Mouse (Mus musculus): ENCODE data around the gene Btg1-ps1. TPM values are rescaled to one million over a fixed set of nuclear protein-coding genes. Genes with fewer than 3 reads are reported as not detected.
"Not testable (repeated sequence)": the region's sequence is repeated elsewhere in the genome, so short reads cannot be mapped to it uniquely, and the experiment has no call there.

Gene Btg1-ps1
- not detected in 2 replicates for polyA plus RNA-seq (2015; fragmentation: Nextera tagmentation; extraction: Ambion mirVana)

DNA sequence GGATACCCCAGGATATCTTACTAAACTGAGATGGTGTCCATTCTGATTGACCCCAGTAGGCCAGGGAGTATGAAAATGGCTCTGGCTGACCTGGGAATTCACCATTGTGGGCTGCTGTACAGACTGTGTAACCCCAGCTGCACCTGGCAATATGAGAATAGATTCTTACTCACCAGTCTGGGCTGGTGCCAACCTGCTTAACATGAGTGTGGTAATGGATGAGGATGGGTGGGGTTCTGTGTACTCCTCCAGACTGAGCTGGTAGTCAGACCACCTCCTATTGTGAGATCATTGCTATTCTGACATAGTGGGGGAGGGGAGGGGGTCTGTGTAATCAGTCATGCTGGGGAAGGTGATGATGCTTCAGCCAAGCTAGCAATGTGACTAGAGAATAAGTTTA is at the start of gene Btg1-ps1:
Btg1-ps1 (minus strand) TSS at position 219 of the 400 bp plus-strand sequence.
- not testable (repeated sequence) for ATAC-seq (ENCODE audit: insufficient number of reproducible peaks, low FRiP score, low TSS enrichment, low read depth); H3K9ac ChIP-seq; H3K27me3 ChIP-seq; H3K36me3 ChIP-seq; H3K4me3 ChIP-seq (replicated peaks); H3K4me2 ChIP-seq (replicated peaks); H3K27ac ChIP-seq (replicated peaks); H3K9me3 ChIP-seq (replicated peaks); H3K4me1 ChIP-seq

- 85% methylated on average over 11 of the region's 11 CpGs for WGBS
- Histone ChIP-seq H3K9ac (no peak within 1 kb of the TSS), H3K27ac (replicated peaks) (no peak within 1 kb of the TSS), H3K4me3 (replicated peaks) (no peak within 1 kb of the TSS), H3K9me3 (replicated peaks) (no peaks in the 10 kb centered on the region), H3K4me2 (replicated peaks) (no peak within 1 kb of the TSS), H3K4me1 (no peaks in the 10 kb centered on the region), H3K27me3 (no peaks in the 10 kb centered on the region), H3K36me3 (no peaks in the 10 kb centered on the region)
- ATAC-seq (ENCODE audit: insufficient number of reproducible peaks, low FRiP score, low TSS enrichment, low read depth) = no peak
Observed at GRCm38 (mm10) chrX:38066175-38066574, 47.6 kb upstream of the Btg1-ps1 start, which contains the start of gene Rhox10. Gene Rhox10 (plus strand): TSS chrX:38066475.

- WGBS = 0% methylated on average over 1 of the region's 1 CpGs
- no peaks in the 10 kb centered on the region for H3K9me3 ChIP-seq (replicated peaks)
Observed at GRCm38 (mm10) chrX:38061544-38061943, 42.9 kb upstream of the Btg1-ps1 start.

GRCm38 (mm10) chrX:38043014-38043413 is 24.4 kb upstream of the Btg1-ps1 start, which contains the start of gene Btg1-ps2:
Gene Btg1-ps2 (minus strand): TSS chrX:38043114.
- not testable (repeated sequence) for H3K9ac ChIP-seq; H3K4me3 ChIP-seq (replicated peaks); H3K27me3 ChIP-seq; H3K4me1 ChIP-seq; H3K9me3 ChIP-seq (replicated peaks); H3K36me3 ChIP-seq; H3K4me2 ChIP-seq (replicated peaks); H3K27ac ChIP-seq (replicated peaks); ATAC-seq (ENCODE audit: insufficient number of reproducible peaks, low FRiP score, low TSS enrichment, low read depth)

More at GRCm38 (mm10) chrX:38061544-38061943, 42.9 kb upstream of the Btg1-ps1 start:
- Histone ChIP-seq H3K4me2 (replicated peaks) (no peak overlapping the region), H3K36me3 (no peaks in the 10 kb centered on the region), H3K4me1 (no peaks in the 10 kb centered on the region), H3K9ac (no peak overlapping the region), H3K27me3 (no peaks in the 10 kb centered on the region), H3K27ac (replicated peaks) (no peak overlapping the region), H3K4me3 (replicated peaks) (no peak overlapping the region)
- no peak for ATAC-seq (ENCODE audit: insufficient number of reproducible peaks, low FRiP score, low TSS enrichment, low read depth)

DNA sequence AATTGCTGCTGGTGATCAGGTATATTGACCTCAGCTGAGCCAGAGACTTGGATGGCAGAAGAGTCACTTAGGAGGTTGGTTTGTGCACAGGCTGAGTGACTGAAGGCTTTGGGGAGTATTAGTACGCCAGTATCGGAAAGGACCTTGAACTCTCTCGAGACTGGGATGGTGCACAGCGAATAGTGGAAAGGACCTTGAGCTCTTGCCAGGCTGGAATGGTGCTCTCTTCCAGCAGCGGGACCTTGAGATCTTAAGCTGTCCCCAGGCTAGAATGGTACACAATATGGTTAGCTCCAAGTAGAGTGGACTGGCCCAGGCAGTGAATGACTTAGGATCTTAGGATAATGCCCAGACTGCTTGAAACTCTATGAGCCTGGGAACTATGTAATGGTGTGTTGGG is 21.1 kb upstream of the Btg1-ps1 start:
- no peaks in the 10 kb centered on the region for H3K36me3 ChIP-seq
- no peak overlapping the region for H3K27ac ChIP-seq (replicated peaks)
- H3K27me3 ChIP-seq = no peaks in the 10 kb centered on the region
- 91% methylated on average over 5 of the region's 5 CpGs for WGBS
- no peak for ATAC-seq (ENCODE audit: insufficient number of reproducible peaks, low FRiP score, low TSS enrichment, low read depth)
- no peak overlapping the region for H3K9ac ChIP-seq
- H3K4me1 ChIP-seq = no peaks in the 10 kb centered on the region
- no peaks in the 10 kb centered on the region for H3K9me3 ChIP-seq (replicated peaks)
- H3K4me3 ChIP-seq (replicated peaks) = no peak overlapping the region
- H3K4me2 ChIP-seq (replicated peaks) = no peak overlapping the region

GRCm38 (mm10) chrX:38033841-38034240 is 15.2 kb upstream of the Btg1-ps1 start:
- 61% methylated on average over 2 of the region's 2 CpGs for WGBS
- no peak overlapping the region for H3K4me2 ChIP-seq (replicated peaks)
- no peaks in the 10 kb centered on the region for H3K27me3 ChIP-seq
- H3K27ac ChIP-seq (replicated peaks) = no peak overlapping the region
- H3K4me3 ChIP-seq (replicated peaks) = no peak overlapping the region
- no peaks in the 10 kb centered on the region for H3K36me3 ChIP-seq
- H3K9me3 ChIP-seq (replicated peaks) = no peaks in the 10 kb centered on the region
- no peaks in the 10 kb centered on the region for H3K4me1 ChIP-seq
- no peak overlapping the region for H3K9ac ChIP-seq
- no peak for ATAC-seq (ENCODE audit: insufficient number of reproducible peaks, low FRiP score, low TSS enrichment, low read depth)

GRCm38 (mm10) chrX:38008756-38009155 is 9.9 kb downstream of the Btg1-ps1 start:
- Histone ChIP-seq H3K4me2 (replicated peaks) (no peak overlapping the region), H3K4me3 (replicated peaks) (no peak overlapping the region), H3K27me3 (no peaks in the 10 kb centered on the region), H3K9ac (no peak overlapping the region), H3K9me3 (replicated peaks) (no peaks in the 10 kb centered on the region), H3K4me1 (no peaks in the 10 kb centered on the region), H3K27ac (replicated peaks) (no peak overlapping the region), H3K36me3 (no peaks in the 10 kb centered on the region)
- 59% methylated on average over 2 of the region's 2 CpGs for WGBS
- no peak for ATAC-seq (ENCODE audit: insufficient number of reproducible peaks, low FRiP score, low TSS enrichment, low read depth)

Other genes with a start within 250 kb of the Btg1-ps1 start
- gene Rhox5, start 214.0 kb downstream of the Btg1-ps1 start, polyA plus RNA-seq (2015; fragmentation: Nextera tagmentation; extraction: Ambion mirVana) = 1.3 and 2.2 TPM in 2 replicates
- gene Rhox6, start 191.9 kb downstream of the Btg1-ps1 start, polyA plus RNA-seq (2015; fragmentation: Nextera tagmentation; extraction: Ambion mirVana) = 1.00 and 1.6 TPM in 2 replicates
- not detected in 2 replicates for gene Rhox7a, start 187.1 kb downstream of the Btg1-ps1 start, polyA plus RNA-seq (2015; fragmentation: Nextera tagmentation; extraction: Ambion mirVana)
- gene Rhox8, start 139.9 kb downstream of the Btg1-ps1 start, polyA plus RNA-seq (2015; fragmentation: Nextera tagmentation; extraction: Ambion mirVana) = not detected in 2 replicates
- not detected in 2 replicates for gene Rhox7b, start 121.6 kb downstream of the Btg1-ps1 start, polyA plus RNA-seq (2015; fragmentation: Nextera tagmentation; extraction: Ambion mirVana)
- not detected in 2 replicates for gene Rhox9, start 117.0 kb downstream of the Btg1-ps1 start, polyA plus RNA-seq (2015; fragmentation: Nextera tagmentation; extraction: Ambion mirVana)
- not detected in 2 replicates for gene Btg1-ps2, start 24.3 kb upstream of the Btg1-ps1 start, polyA plus RNA-seq (2015; fragmentation: Nextera tagmentation; extraction: Ambion mirVana)
- gene Rhox10, start 47.7 kb upstream of the Btg1-ps1 start, polyA plus RNA-seq (2015; fragmentation: Nextera tagmentation; extraction: Ambion mirVana) = not detected in 2 replicates
- not detected in 2 replicates for gene Rhox11, start 66.3 kb upstream of the Btg1-ps1 start, polyA plus RNA-seq (2015; fragmentation: Nextera tagmentation; extraction: Ambion mirVana)
- gene Rhox12, start 92.1 kb upstream of the Btg1-ps1 start, polyA plus RNA-seq (2015; fragmentation: Nextera tagmentation; extraction: Ambion mirVana) = not detected in 2 replicates
- not detected in 2 replicates for gene Rhox13, start 102.4 kb upstream of the Btg1-ps1 start, polyA plus RNA-seq (2015; fragmentation: Nextera tagmentation; extraction: Ambion mirVana)
- gene Zbtb33, start 171.0 kb upstream of the Btg1-ps1 start, polyA plus RNA-seq (2015; fragmentation: Nextera tagmentation; extraction: Ambion mirVana) = 3.6 and 3.9 TPM in 2 replicates
- 34.7 and 36.1 TPM in 2 replicates for gene Tmem255a, start 233.6 kb upstream of the Btg1-ps1 start, polyA plus RNA-seq (2015; fragmentation: Nextera tagmentation; extraction: Ambion mirVana)

Data from embryonic facial prominence, embryonic 15.5 days (tissue).